Mouse (Mus musculus): Measurements from ENCODE around the gene Gm28038. TPM values are rescaled to one million over a fixed set of nuclear protein-coding genes. Genes with fewer than 3 reads are reported as not detected.

Gene Gm28038
- total RNA-seq, 2 experiments from 2014 or later: not detected

DNA sequence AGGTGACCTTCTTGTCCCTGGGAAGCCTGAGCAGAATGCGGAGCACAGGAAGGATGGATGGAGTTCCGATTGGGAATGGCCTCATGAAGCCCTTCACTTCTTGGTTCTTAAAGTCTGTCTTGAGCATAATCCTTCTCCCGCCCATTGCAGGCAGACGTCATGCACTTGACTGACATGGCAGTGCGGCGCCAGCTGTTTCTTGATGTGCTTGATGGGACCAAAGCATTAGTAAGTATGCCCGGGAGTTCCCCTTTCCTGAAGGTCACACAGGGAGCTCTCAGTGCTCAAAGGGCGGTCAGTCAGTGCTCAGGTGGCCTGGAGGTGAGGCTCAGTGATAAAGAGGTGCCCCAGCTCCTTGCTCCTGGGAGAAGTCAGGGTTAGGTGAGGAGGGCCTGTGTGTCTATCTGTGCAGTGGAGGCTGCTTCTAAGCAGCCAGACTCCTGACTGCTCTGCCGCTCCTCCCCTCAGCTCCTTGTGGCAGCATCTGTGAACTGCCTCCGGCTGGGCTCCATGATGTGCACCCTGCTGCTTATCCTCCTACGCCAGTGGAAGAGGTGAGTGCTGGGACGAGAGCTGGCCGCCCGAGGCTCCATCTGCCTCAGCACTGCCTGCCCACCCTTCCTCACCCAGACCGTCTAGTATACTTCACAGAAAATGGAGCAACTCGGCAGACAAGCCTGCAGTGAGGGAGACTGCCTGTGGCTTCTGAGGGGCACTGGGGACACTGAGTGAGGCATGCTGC is 55.5 kb downstream of the Gm28038 start:
- DNase-seq (ENCODE audit: low spot score in 2 of 2): no peak
- intact Hi-C loops (cut with DNase I): no loop called here

GRCm38 (mm10) chr2:30337179-30337578 is 56.3 kb downstream of the Gm28038 start:
- no peak for DNase-seq (ENCODE audit: low spot score in 2 of 2)
- intact Hi-C loops (cut with DNase I): no loop called here

- no peak for DNase-seq (ENCODE audit: low spot score in 2 of 2)
Observed at GRCm38 (mm10) chr2:30342061-30342460, 61.2 kb downstream of the Gm28038 start.

GRCm38 (mm10) chr2:30342544-30342943 is 61.7 kb downstream of the Gm28038 start:
- DNase-seq (ENCODE audit: low spot score in 2 of 2): no peak
- intact Hi-C loops (cut with DNase I): no loop called here

More at GRCm38 (mm10) chr2:30342061-30342460, 61.2 kb downstream of the Gm28038 start:
- intact Hi-C loops (cut with DNase I): no loop called here

DNA sequence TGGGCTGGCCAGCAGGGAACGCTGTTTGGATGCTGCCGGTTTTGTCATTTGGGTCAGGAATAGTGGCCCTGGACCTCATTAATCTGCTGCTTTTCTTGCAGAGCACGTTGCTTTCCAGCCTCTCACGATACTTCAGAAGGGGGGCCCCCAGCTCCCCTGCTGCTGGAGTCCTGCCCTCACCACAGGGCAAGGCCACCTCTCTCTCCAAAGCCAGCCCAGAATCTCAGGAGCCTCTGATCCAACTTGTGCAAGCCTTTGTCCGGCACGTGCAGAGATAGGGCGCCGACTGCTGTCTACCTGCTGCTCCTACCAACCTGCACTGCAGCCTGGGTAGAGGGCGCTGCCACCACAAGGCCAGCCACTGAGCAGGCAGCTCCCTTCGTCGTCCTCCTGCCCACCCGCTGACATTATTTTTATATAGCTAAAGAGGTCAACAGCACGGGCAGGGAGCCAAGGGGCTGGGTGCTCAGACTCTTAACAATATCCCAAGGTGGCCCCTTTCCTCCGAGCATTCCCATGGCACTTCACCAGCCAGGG is 62.8 kb downstream of the Gm28038 start:
- intact Hi-C loops (cut with DNase I): no loop called here
- no peak for DNase-seq (ENCODE audit: low spot score in 2 of 2)

GRCm38 (mm10) chr2:30345971-30346676 is 65.3 kb downstream of the Gm28038 start:
- no peak for DNase-seq (ENCODE audit: low spot score in 2 of 2)
- intact Hi-C loops (cut with DNase I): no loop called here

- DNase-seq (ENCODE audit: low spot score in 2 of 2): no peak
- intact Hi-C loops (cut with DNase I): no loop called here
Observed at GRCm38 (mm10) chr2:30349196-30349595, 68.4 kb downstream of the Gm28038 start.

Other genes with a start within 250 kb of the Gm28038 start
- gene Wdr34, start 232.2 kb upstream of the Gm28038 start, total RNA-seq (2021): 10 to 100 TPM; 42.6 to 47.8 TPM
- gene Set, start 223.7 kb upstream of the Gm28038 start, total RNA-seq (2021): 100 to 1,000 TPM; 171 to 193 TPM
- gene Pkn3, start 203.4 kb upstream of the Gm28038 start, total RNA-seq (2021): 1 to 10 TPM; 1.8 to 2.2 TPM
- gene Zdhhc12, start 187.4 kb upstream of the Gm28038 start, total RNA-seq (2021): 10 to 100 TPM; 13.0 to 14.1 TPM
- gene Zer1, start 156.5 kb upstream of the Gm28038 start, total RNA-seq (2021): 100 to 1,000 TPM; 135 to 139 TPM
- 10 to 100 TPM; 65.2 to 69.1 TPM for gene Tbc1d13, start 147.3 kb upstream of the Gm28038 start, total RNA-seq (2021)
- gene Endog, start 109.5 kb upstream of the Gm28038 start, total RNA-seq (2021): 10 to 100 TPM; 23.0 to 27.5 TPM
- 10 to 100 TPM; 36.3 to 37.0 TPM for gene Spout1, start 102.6 kb upstream of the Gm28038 start, total RNA-seq (2021)
- 10 to 100 TPM; 15.2 to 15.5 TPM for gene Kyat1, start 75.2 kb upstream of the Gm28038 start, total RNA-seq (2021)
- gene Lrrc8a, start 43.3 kb upstream of the Gm28038 start, total RNA-seq (2021): 10 to 100 TPM; 53.7 to 59.5 TPM
- 1 to 10 TPM; 7.2 to 9.7 TPM for gene Gm28035, start 40.5 kb upstream of the Gm28038 start, total RNA-seq (2021)
- gene Phyhd1, start 14.8 kb upstream of the Gm28038 start, total RNA-seq (2021): 10 to 100 TPM; 14.1 to 25.7 TPM
- gene Dolk, start 5.3 kb downstream of the Gm28038 start, total RNA-seq (2021): 10 to 100 TPM; 25.8 to 29.2 TPM
- gene Nup188, start 5.4 kb downstream of the Gm28038 start, total RNA-seq (2021): 10 to 100 TPM; 20.2 to 20.9 TPM
- 100 to 1,000 TPM; 276 to 278 TPM for gene Sh3glb2, start 78.3 kb downstream of the Gm28038 start, total RNA-seq (2021)
- gene Miga2, start 83.2 kb downstream of the Gm28038 start, total RNA-seq (2021): 100 to 1,000 TPM; 102 to 110 TPM
- 10 to 100 TPM; 23.9 to 30.9 TPM for gene Dolpp1, start 111.2 kb downstream of the Gm28038 start, total RNA-seq (2021)
- gene Crat, start 134.8 kb downstream of the Gm28038 start, total RNA-seq (2021): 10 to 100 TPM; 45.5 to 47.1 TPM
- 100 to 1,000 TPM; 143 to 147 TPM for gene Ptpa, start 135.0 kb downstream of the Gm28038 start, total RNA-seq (2021)
- gene Ier5l, start 193.2 kb downstream of the Gm28038 start, total RNA-seq (2021): 10 to 100 TPM; 12.7 to 15.1 TPM

Data from left cerebral cortex, postnatal 14 days (tissue).